Mouse (Mus musculus) MEL (cell line): ENCODE measurements around the gene Ddx5. TPM values are rescaled to one million over a fixed set of nuclear protein-coding genes. Genes with fewer than 3 reads are reported as not detected.

Experiments
- DNase-seq: peaks from one replicate; pipeline ENCODE4 v3.0.0; 2011; ENCODE audit warnings: low read depth, low spot score
- H3K27ac ChIP-seq: 2 replicates; pipeline ENCODE4 v1.5.1; 2012; ENCODE audit warnings: low read depth, mild to moderate bottlenecking, control low read depth, low read length, moderate library complexity; ENCODE audit not compliant: control insufficient read depth
- H3K27me3 ChIP-seq, 2 experiments: fragments of 150-350 bp in 1 of 2; sonication (generic) in 1 of 2; 2 replicates each; pipeline ENCODE4 v1.6.1; 2012; ENCODE audit warnings: low read length in 2 of 2, mild to moderate bottlenecking in 2 of 2, improper control_type of control experiment in 1 of 2, moderate library complexity in 1 of 2; ENCODE audit not compliant: insufficient read depth in 2 of 2, control insufficient read depth in 1 of 2
- H3K36me3 ChIP-seq, 2 experiments: 2 replicates each; pipeline ENCODE4 v1.6.1; 2012 to 2014; ENCODE audit warnings: low read length in 2 of 2, improper control_type of control experiment in 1 of 2, inconsistent platforms in 1 of 2, mild to moderate bottlenecking in 1 of 2; ENCODE audit not compliant: insufficient read depth in 2 of 2, control insufficient read depth in 1 of 2
- H3K4me1 ChIP-seq, 2 experiments: fragments of 150-350 bp in 1 of 2; sonication (generic) in 1 of 2; 2 replicates each; pipeline ENCODE4 v1.6.1; 2012; ENCODE audit warnings: low read length in 2 of 2, improper control_type of control experiment in 1 of 2, mild to moderate bottlenecking in 1 of 2; ENCODE audit not compliant: insufficient read depth in 2 of 2, control insufficient read depth in 1 of 2
- H3K4me3 ChIP-seq, 2 experiments: fragments of 150-350 bp in 1 of 2; sonication (generic) in 1 of 2; 2 replicates each; pipeline ENCODE4 v1.5.1; 2012; ENCODE audit warnings: low read depth in 2 of 2, low read length in 2 of 2, mild to moderate bottlenecking in 2 of 2, moderate library complexity in 2 of 2, control low read depth in 1 of 2, improper control_type of control experiment in 1 of 2; ENCODE audit not compliant: control insufficient read depth in 1 of 2, insufficient read depth in 1 of 2
- H3K79me2 ChIP-seq: 2 replicates; pipeline ENCODE4 v1.6.1; 2012; ENCODE audit warnings: mild to moderate bottlenecking, low read length, moderate library complexity; ENCODE audit not compliant: control insufficient read depth, poor library complexity, insufficient read depth
- H3K9ac ChIP-seq: 2 replicates; pipeline ENCODE4 v1.6.1; 2012; ENCODE audit warnings: low read depth, mild to moderate bottlenecking, control low read depth, low read length, moderate library complexity; ENCODE audit not compliant: control insufficient read depth, poor library complexity, severe bottlenecking
- H3K9me3 ChIP-seq: fragments of 150-350 bp; sonication (generic); replicated peaks from 2 replicates; pipeline ENCODE4 v1.6.1; 2012; ENCODE audit warnings: mild to moderate bottlenecking, low read length, improper control_type of control experiment, moderate library complexity; ENCODE audit not compliant: insufficient read depth
- CHD1 ChIP-seq: IDR thresholded peaks from 2 replicates; pipeline ENCODE4 v1.6.1; 2012; ENCODE audit warnings: low read depth, mild to moderate bottlenecking, inconsistent platforms, low read length, improper control_type of control experiment
- CHD2 ChIP-seq: IDR thresholded peaks from 2 replicates; pipeline ENCODE4 v1.6.1; 2011; ENCODE audit warnings: low read length, improper control_type of control experiment
- E2F4 ChIP-seq: IDR thresholded peaks from 2 replicates; pipeline ENCODE4 v1.6.1; 2011; ENCODE audit warnings: low read depth, low read length, improper control_type of control experiment, borderline replicate concordance
- ELF1 ChIP-seq: IDR thresholded peaks from 2 replicates; pipeline ENCODE4 v1.6.1; 2014; ENCODE audit warnings: low read depth, mild to moderate bottlenecking, inconsistent platforms, low read length, improper control_type of control experiment, moderate library complexity
- ETS1 ChIP-seq: IDR thresholded peaks from 2 replicates; pipeline ENCODE4 v1.6.1; 2012; ENCODE audit warnings: low read depth, mild to moderate bottlenecking, inconsistent platforms, low read length, improper control_type of control experiment, moderate library complexity
- GABPA ChIP-seq: IDR thresholded peaks from 2 replicates; pipeline ENCODE4 v1.6.1; 2012; ENCODE audit warnings: low read depth, mild to moderate bottlenecking, inconsistent platforms, low read length, improper control_type of control experiment, moderate library complexity
- GATA1 ChIP-seq: IDR thresholded peaks from 2 replicates; pipeline ENCODE4 v1.6.1; 2011; ENCODE audit warnings: low read depth, low read length, improper control_type of control experiment
- JUND ChIP-seq: IDR thresholded peaks from 2 replicates; pipeline ENCODE4 v1.6.1; 2011; ENCODE audit warnings: low read depth, mild to moderate bottlenecking, improper control_type of control experiment, low read length
- MAX ChIP-seq: IDR thresholded peaks from 2 replicates; pipeline ENCODE4 v1.6.1; 2011; ENCODE audit warnings: low read length, improper control_type of control experiment
- MAZ ChIP-seq: IDR thresholded peaks from 2 replicates; pipeline ENCODE4 v1.6.1; 2012; ENCODE audit warnings: low read depth, mild to moderate bottlenecking, inconsistent platforms, low read length, improper control_type of control experiment
- MEF2A ChIP-seq: IDR thresholded peaks from 2 replicates; pipeline ENCODE4 v1.6.1; 2014; ENCODE audit warnings: low read depth, mild to moderate bottlenecking, inconsistent platforms, low read length, improper control_type of control experiment; ENCODE audit not compliant: poor library complexity, insufficient replicate concordance, severe bottlenecking; ENCODE audit errors: extremely low read depth
- MYC ChIP-seq: IDR thresholded peaks from 2 replicates; pipeline ENCODE4 v1.6.1; 2011; ENCODE audit warnings: low read depth, mild to moderate bottlenecking, low read length, improper control_type of control experiment, moderate library complexity
- POLR2A ChIP-seq, 2 experiments: IDR thresholded peaks; 2 replicates each; pipeline ENCODE4 v1.6.1; 2011 to 2012; ENCODE audit warnings: low read length in 2 of 2, mild to moderate bottlenecking in 2 of 2, control low read depth in 1 of 2, improper control_type of control experiment in 1 of 2, low read depth in 1 of 2, moderate library complexity in 1 of 2; ENCODE audit not compliant: control insufficient read depth in 1 of 2, insufficient read depth in 1 of 2, poor library complexity in 1 of 2
- POLR2AphosphoS5 ChIP-seq: IDR thresholded peaks from 2 replicates; pipeline ENCODE4 v1.6.1; 2012; ENCODE audit warnings: low read depth, borderline replicate concordance, mild to moderate bottlenecking, inconsistent platforms, low read length, moderate library complexity, mixed read lengths
- RCOR1 ChIP-seq: IDR thresholded peaks from 2 replicates; pipeline ENCODE4 v1.6.1; 2012; ENCODE audit warnings: low read depth, mild to moderate bottlenecking, inconsistent platforms, low read length, improper control_type of control experiment
- SMC3 ChIP-seq: IDR thresholded peaks from 2 replicates; pipeline ENCODE4 v1.6.1; 2011; ENCODE audit warnings: low read depth, low read length, improper control_type of control experiment
- TAL1 ChIP-seq: IDR thresholded peaks from 2 replicates; pipeline ENCODE4 v1.6.1; 2012; ENCODE audit warnings: mild to moderate bottlenecking, inconsistent platforms, low read length, moderate library complexity, mixed read lengths
- TBP ChIP-seq: IDR thresholded peaks from 2 replicates; pipeline ENCODE4 v1.8.0; 2011; ENCODE audit warnings: low read depth, low read length, improper control_type of control experiment
- TCF12 ChIP-seq: IDR thresholded peaks from 2 replicates; pipeline ENCODE4 v1.6.1; 2014; ENCODE audit warnings: low read depth, mild to moderate bottlenecking, inconsistent platforms, low read length, improper control_type of control experiment, moderate library complexity
- UBTF ChIP-seq: IDR thresholded peaks from 2 replicates; pipeline ENCODE4 v1.6.1; 2012; ENCODE audit warnings: low read depth, mild to moderate bottlenecking, inconsistent platforms, low read length, improper control_type of control experiment, moderate library complexity, borderline replicate concordance; ENCODE audit not compliant: insufficient read depth
- USF2 ChIP-seq, 2 experiments: IDR thresholded peaks; 2 replicates each; pipeline ENCODE4 v1.6.1; 2011 to 2012; ENCODE audit warnings: improper control_type of control experiment in 2 of 2, low read length in 2 of 2, borderline replicate concordance in 1 of 2, inconsistent platforms in 1 of 2, low read depth in 1 of 2, mild to moderate bottlenecking in 1 of 2; ENCODE audit not compliant: insufficient read depth in 1 of 2
- ZMIZ1 ChIP-seq: IDR thresholded peaks from 2 replicates; pipeline ENCODE4 v1.6.1; 2012; ENCODE audit warnings: low read depth, mild to moderate bottlenecking, inconsistent platforms, low read length, improper control_type of control experiment, moderate library complexity
- polyA plus RNA-seq, 2 experiments: library from polyadenylated mRNA; stranded (reverse) in 1 of 2; unstranded in 1 of 2; fragments of >175 nt in 1 of 2; fragments of >200 nt in 1 of 2; gene quantifications; 2 replicates each; pipeline versions ENCODE4 v1.2.1 to v1.2.4; 2012; ENCODE audit warnings: low replicate concordance in 2 of 2, low read depth in 1 of 2; ENCODE audit not compliant: insufficient read length in 2 of 2, insufficient read depth in 1 of 2, missing spikeins in 1 of 2
- total RNA-seq: library from RNA; depleted of rRNA; stranded (reverse); fragments of 300-350 nt; gene quantifications from 2 replicates; pipeline ENCODE4 v1.2.3, GENCODE M21; 2012

The Ddx5 gene
- total and polyA plus RNA-seq, 3 experiments: 338 to 3,269 (median 748) TPM

- H3K9me3 ChIP-seq: no peaks in the 10 kb centered on the region
- no peak overlapping the region for H3K27ac ChIP-seq
- TF ChIP-seq MYC (no peak), RCOR1 (0 out of 2 replicates have a peak, but pooled peaks have one; percentile 36)
- no peak overlapping the region for H3K9ac ChIP-seq
- H3K79me2 ChIP-seq: no peaks in the 10 kb centered on the region
- peaks cover 5 to 11% of the 10 kb centered on the region in 2 experiments; a peak in 3 of 4 replicates for H3K36me3 ChIP-seq
- DNase-seq: no peak
- peaks cover 0 to 2% of the 10 kb centered on the region in 2 experiments; a peak in 1 of 4 replicates for H3K4me1 ChIP-seq
- no peak overlapping the region for H3K4me3 ChIP-seq
- H3K27me3 ChIP-seq: no peaks in the 10 kb centered on the region
These were observed 29.4 kb upstream of the Ddx5 start for GRCm38 (mm10) chr11:106818341-106818740.

- Histone ChIP-seq H3K4me1 (peaks cover 0 to 2% of the 10 kb centered on the region in 2 experiments; a peak in 1 of 4 replicates), H3K27ac (no peak overlapping the region), H3K79me2 (no peaks in the 10 kb centered on the region), H3K4me3 (no peak overlapping the region), H3K9me3 (no peaks in the 10 kb centered on the region), H3K9ac (no peak overlapping the region), H3K27me3 (no peaks in the 10 kb centered on the region), H3K36me3 (peaks cover 5 to 11% of the 10 kb centered on the region in 2 experiments; a peak in 3 of 4 replicates)
- no peak for TF ChIP-seq SMC3
- TF ChIP-seq ZMIZ1: no peak
- TF ChIP-seq MAZ: no peak
- no peak for TF ChIP-seq TAL1
- no peak for DNase-seq
These were observed 28.8 kb upstream of the Ddx5 start for GRCm38 (mm10) chr11:106817808-106818207.

- H3K27ac ChIP-seq: no peak overlapping the region
These were observed 28.2 kb upstream of the Ddx5 start for GRCm38 (mm10) chr11:106817156-106817555.

More at GRCm38 (mm10) chr11:106817156-106817555, 28.2 kb upstream of the Ddx5 start:
- Histone ChIP-seq H3K9ac (no peak overlapping the region), H3K36me3 (peaks cover 5 to 11% of the 10 kb centered on the region in 2 experiments; a peak in 3 of 4 replicates), H3K27me3 (no peaks in the 10 kb centered on the region), H3K9me3 (no peaks in the 10 kb centered on the region), H3K79me2 (no peaks in the 10 kb centered on the region), H3K4me3 (no peak overlapping the region), H3K4me1 (peaks cover 0 to 2% of the 10 kb centered on the region in 2 experiments; a peak in 1 of 4 replicates)
- DNase-seq: no peak
- no peak for TF ChIP-seq ZMIZ1
- TF ChIP-seq GATA1: no peak
- TF ChIP-seq ETS1: no peak
- no peak for TF ChIP-seq ELF1
- no peak for TF ChIP-seq CHD1
- TF ChIP-seq UBTF: no peak
- no peak for TF ChIP-seq USF2 (IDR thresholded peaks at IDR 0.05; ENCODE audit: borderline replicate concordance in 1 of 2, insufficient read depth in 1 of 2, low read depth in 1 of 2, low read length in 2 of 2)
- no peak for TF ChIP-seq JUND
- TF ChIP-seq MAX: no peak
- no peak for TF ChIP-seq E2F4
- TF ChIP-seq TCF12: no peak
- no peak for TF ChIP-seq MEF2A
- no peak for TF ChIP-seq GABPA
- TF ChIP-seq MYC: no peak
- no peak for TF ChIP-seq POLR2AphosphoS5
- TF ChIP-seq TBP: no peak
- no peak for TF ChIP-seq SMC3
- no peak for TF ChIP-seq TAL1
- no peak for TF ChIP-seq POLR2A (IDR thresholded peaks at IDR 0.05; ENCODE audit: control insufficient read depth in 1 of 2, insufficient read depth in 1 of 2, low read depth in 1 of 2, low read length in 2 of 2, poor library complexity in 1 of 2)
- TF ChIP-seq CHD2: no peak
